Mouse (Mus musculus) stomach, embryonic 15.5 days (tissue): ENCODE data around the gene Gxylt1. TPM values are rescaled to one million over a fixed set of nuclear protein-coding genes. Genes with fewer than 3 reads are reported as not detected.
"Not testable (repeated sequence)": the region's sequence is repeated elsewhere in the genome, so short reads cannot be mapped to it uniquely, and the experiment has no call there.

Source experiments
- ATAC-seq: fragments of 200-750 bp; cut with Nextera tagmentation; 2 replicates; pipeline ENCODE4 v1.8.0; 2017; ENCODE audit warnings: low read depth, moderate number of reproducible peaks, moderate TSS enrichment; ENCODE audit not compliant: insufficient read depth, low FRiP score
- H3K27ac ChIP-seq: fragments of 300-500 bp; sonication (generic); 2 replicates; pipeline ENCODE4 v1.5.1; 2015; ENCODE audit warnings: mild to moderate bottlenecking, inconsistent platforms
- H3K27me3 ChIP-seq: fragments of 300-500 bp; sonication (generic); replicated peaks from 2 replicates; pipeline ENCODE4 v1.6.1; 2015; ENCODE audit warnings: inconsistent platforms
- H3K36me3 ChIP-seq: fragments of 300-500 bp; sonication (generic); 2 replicates; pipeline ENCODE4 v1.6.1; 2015; ENCODE audit warnings: inconsistent platforms
- H3K4me1 ChIP-seq: fragments of 300-500 bp; sonication (generic); 2 replicates; pipeline ENCODE4 v1.6.1; 2015; ENCODE audit warnings: inconsistent platforms
- H3K4me2 ChIP-seq: fragments of 300-500 bp; sonication (generic); 2 replicates; pipeline ENCODE4 v1.6.1; 2015; ENCODE audit warnings: mild to moderate bottlenecking, inconsistent platforms
- H3K4me3 ChIP-seq: fragments of 300-500 bp; sonication (generic); replicated peaks from 2 replicates; pipeline ENCODE4 v1.5.1; 2015; ENCODE audit warnings: inconsistent platforms
- H3K9ac ChIP-seq: fragments of 300-500 bp; sonication (generic); 2 replicates; pipeline ENCODE4 v1.6.1; 2015; ENCODE audit warnings: inconsistent platforms
- H3K9me3 ChIP-seq: fragments of 300-500 bp; sonication (generic); 2 replicates; pipeline ENCODE4 v1.6.1; 2016; ENCODE audit warnings: inconsistent platforms
- WGBS: fragments of 180-500 bp; shearing (Covaris S2); methylation state at CpG from one replicate; pipeline ENCODE4 v1.1.7; 2015; 5-methylcytosine and 5-hydroxymethylcytosine counted together
- polyA plus RNA-seq: library from polyadenylated mRNA; unstranded; fragments of >200 nt; fragmentation: Nextera tagmentation; extraction: Ambion mirVana; gene quantifications from 2 replicates; pipeline ENCODE4 v1.2.1, GENCODE M21; 2015

Gxylt1 gene
- polyA plus RNA-seq, 1 experiment from 2014 or later = 11.7 TPM

DNA sequence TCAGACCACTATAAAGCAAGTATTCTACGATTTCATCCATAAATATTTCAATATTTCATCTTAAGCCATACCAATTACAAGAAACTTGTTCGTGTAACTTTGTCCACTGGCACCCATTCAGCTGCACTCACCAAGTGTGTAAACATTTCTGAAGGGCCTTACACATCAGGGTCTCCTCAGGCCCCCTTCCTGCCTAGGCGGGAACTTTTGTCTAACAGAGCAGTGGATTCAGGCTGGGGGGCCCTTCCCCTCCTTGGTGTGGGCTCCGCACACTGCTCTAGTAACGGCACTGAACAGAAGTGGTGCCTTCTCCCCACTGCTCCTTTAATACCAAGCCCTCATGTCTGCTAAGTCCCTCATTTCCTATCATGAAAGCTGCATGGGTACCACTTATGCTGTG lies 12.7 kb downstream of the Gxylt1 start:
- no peaks in the 10 kb centered on the region for H3K4me1 ChIP-seq
- H3K4me3 ChIP-seq = no peak overlapping the region
- 75% methylated on average over 5 of the region's 5 CpGs for WGBS
- H3K9ac ChIP-seq = no peak overlapping the region
- no peaks in the 10 kb centered on the region for H3K9me3 ChIP-seq
- peaks cover 9% of the 10 kb centered on the region for H3K36me3 ChIP-seq
- no peak overlapping the region for H3K4me2 ChIP-seq
- H3K27me3 ChIP-seq = no peaks in the 10 kb centered on the region
- no peak for ATAC-seq
- H3K27ac ChIP-seq = no peak overlapping the region

DNA sequence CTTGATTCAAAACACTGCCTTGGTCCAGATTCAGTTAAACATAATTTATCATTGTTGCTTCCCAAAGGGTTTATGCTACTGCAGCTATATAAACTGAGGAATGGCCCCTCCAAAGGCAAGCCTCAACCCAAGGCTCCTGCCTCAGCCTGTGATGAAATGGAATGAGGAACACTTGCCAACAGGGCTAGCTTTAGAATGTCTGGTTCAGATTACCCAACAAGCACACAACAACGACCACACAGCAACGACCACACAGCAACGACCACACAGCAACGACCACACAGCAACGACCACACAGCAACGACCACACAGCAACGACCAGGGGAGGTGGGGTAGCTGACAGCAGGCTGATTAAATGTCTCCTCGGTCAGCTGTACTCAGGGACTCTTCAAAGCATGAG lies 15.0 kb downstream of the Gxylt1 start:
- Histone ChIP-seq H3K4me3 (no peak overlapping the region), H3K27ac (no peak overlapping the region), H3K27me3 (no peaks in the 10 kb centered on the region), H3K36me3 (peaks cover 17% of the 10 kb centered on the region), H3K4me2 (no peak overlapping the region), H3K4me1 (no peaks in the 10 kb centered on the region), H3K9me3 (no peaks in the 10 kb centered on the region), H3K9ac (no peak overlapping the region)
- WGBS = 74% methylated on average over 8 of the region's 8 CpGs
- no peak for ATAC-seq

DNA sequence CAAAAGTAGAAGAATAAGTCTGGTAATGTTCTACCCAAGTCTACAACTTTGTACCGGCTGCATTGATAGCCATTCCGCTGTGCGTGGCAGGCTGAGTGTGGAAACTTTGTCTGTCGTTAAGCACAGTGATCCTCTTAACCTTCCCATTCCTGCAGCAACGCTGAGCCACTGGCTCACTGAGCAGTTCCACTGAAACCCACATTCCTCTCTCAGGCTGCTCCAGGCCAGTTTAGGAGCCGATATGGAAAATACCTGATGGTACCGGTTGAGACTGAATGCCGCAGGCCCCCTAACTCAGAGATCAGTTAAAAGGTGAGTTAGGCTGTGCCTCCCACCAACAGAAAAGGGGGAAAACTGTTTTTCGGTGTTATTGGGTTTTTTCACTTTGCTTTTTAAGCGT lies 19.7 kb downstream of the Gxylt1 start:
- ATAC-seq = no peak
- peaks cover 25% of the 10 kb centered on the region for H3K36me3 ChIP-seq
- no peaks in the 10 kb centered on the region for H3K4me1 ChIP-seq
- H3K4me3 ChIP-seq = no peak overlapping the region
- H3K9me3 ChIP-seq = no peaks in the 10 kb centered on the region
- no peak overlapping the region for H3K4me2 ChIP-seq
- H3K27ac ChIP-seq = no peak overlapping the region
- H3K9ac ChIP-seq = no peak overlapping the region
- 81% methylated on average over 10 of the region's 10 CpGs for WGBS
- H3K27me3 ChIP-seq = no peaks in the 10 kb centered on the region

GRCm38 (mm10) chr15:93253172-93253571 lies 21.8 kb downstream of the Gxylt1 start:
- ATAC-seq = no peak
- no peak overlapping the region for H3K4me3 ChIP-seq
- 70% methylated on average over 8 of the region's 8 CpGs for WGBS

GRCm38 (mm10) chr15:93252396-93252795 lies 22.6 kb downstream of the Gxylt1 start:
- no peaks in the 10 kb centered on the region for H3K27me3 ChIP-seq
- H3K4me1 ChIP-seq = no peaks in the 10 kb centered on the region
- WGBS = 83% methylated on average over 6 of the region's 6 CpGs
- peaks cover 20% of the 10 kb centered on the region for H3K36me3 ChIP-seq
- H3K4me3 ChIP-seq = no peak overlapping the region
- H3K4me2 ChIP-seq = no peak overlapping the region
- ATAC-seq = no peak
- H3K27ac ChIP-seq = no peak overlapping the region
- no peaks in the 10 kb centered on the region for H3K9me3 ChIP-seq
- no peak overlapping the region for H3K9ac ChIP-seq

More at GRCm38 (mm10) chr15:93253172-93253571, 21.8 kb downstream of the Gxylt1 start:
- Histone ChIP-seq H3K27ac (no peak overlapping the region), H3K4me2 (no peak overlapping the region), H3K27me3 (no peaks in the 10 kb centered on the region), H3K9ac (no peak overlapping the region), H3K4me1 (no peaks in the 10 kb centered on the region), H3K36me3 (peaks cover 24% of the 10 kb centered on the region), H3K9me3 (no peaks in the 10 kb centered on the region)

DNA sequence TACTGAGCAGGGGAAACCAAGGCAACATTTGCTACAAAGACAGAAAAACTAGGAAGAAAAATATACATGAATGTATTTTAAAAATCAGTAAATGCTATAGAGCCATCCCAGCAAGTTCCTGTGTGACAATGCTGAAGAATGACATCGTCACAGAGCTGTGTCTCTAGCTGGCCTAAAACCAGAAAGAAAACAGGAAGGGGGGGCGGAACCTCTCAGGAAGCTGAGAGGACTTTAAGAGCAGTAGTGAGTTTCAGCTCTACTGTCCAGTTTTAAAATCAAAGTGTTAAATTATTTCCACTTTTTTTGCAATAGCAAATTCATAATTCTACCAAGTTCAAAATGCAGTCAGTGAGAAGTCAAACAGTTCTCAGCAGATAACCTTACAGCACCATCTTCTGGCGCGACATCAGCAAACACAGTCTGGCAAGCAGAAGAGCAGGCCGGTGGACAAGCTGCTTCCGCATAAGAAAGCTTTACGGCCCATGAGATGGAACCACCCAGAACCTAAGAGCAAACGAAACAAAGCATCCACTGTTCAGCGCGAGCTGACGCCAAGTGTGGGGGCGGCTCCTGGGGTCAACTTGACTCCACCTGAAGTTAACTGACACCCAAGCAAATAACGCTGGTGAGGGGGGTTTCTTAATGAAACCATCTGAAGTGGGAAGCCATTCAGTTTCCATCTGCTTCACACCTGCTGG lies 23.3 kb downstream of the Gxylt1 start:
- Histone ChIP-seq H3K27me3 (no peaks in the 10 kb centered on the region), H3K27ac (no peak overlapping the region), H3K36me3 (peaks cover 16% of the 10 kb centered on the region), H3K9me3 (no peaks in the 10 kb centered on the region), H3K9ac (no peak overlapping the region), H3K4me2 (no peak overlapping the region), H3K4me3 (no peak overlapping the region), H3K4me1 (no peaks in the 10 kb centered on the region)
- 66% methylated on average over 13 of the region's 13 CpGs for WGBS
- no peak for ATAC-seq

DNA sequence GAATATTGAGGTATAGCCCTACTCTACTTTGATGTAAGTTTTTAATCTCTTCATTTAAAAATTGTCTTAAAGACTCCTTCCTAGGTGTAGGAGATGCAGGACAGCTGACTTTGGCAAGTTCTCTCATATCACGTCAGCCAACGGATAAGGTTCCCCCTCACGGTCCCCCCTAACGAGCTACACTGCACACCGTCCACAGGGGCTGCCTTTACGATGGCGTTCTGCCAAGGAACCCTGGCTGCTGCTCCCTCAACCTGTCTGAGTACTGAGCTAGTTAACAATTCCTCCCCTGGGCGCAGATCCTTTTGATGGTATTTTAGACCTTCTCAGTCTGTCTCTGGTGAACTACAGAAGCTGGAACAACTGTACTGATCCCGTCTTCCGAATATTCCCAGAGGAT lies 31.8 kb downstream of the Gxylt1 start:
- no peak overlapping the region for H3K4me2 ChIP-seq
- no peak overlapping the region for H3K9ac ChIP-seq
- WGBS = 76% methylated on average over 10 of the region's 10 CpGs
- no peaks in the 10 kb centered on the region for H3K9me3 ChIP-seq
- H3K27me3 ChIP-seq = no peaks in the 10 kb centered on the region
- H3K4me1 ChIP-seq = no peaks in the 10 kb centered on the region
- 0 out of 2 replicates have a peak, but pooled peaks cover 14% of the 10 kb centered on the region for H3K36me3 ChIP-seq
- no peak overlapping the region for H3K27ac ChIP-seq
- H3K4me3 ChIP-seq = no peak overlapping the region
- no peak for ATAC-seq

GRCm38 (mm10) chr15:93236456-93236855 lies 38.5 kb downstream of the Gxylt1 start:
- H3K36me3 ChIP-seq, H3K27me3 ChIP-seq, H3K27ac ChIP-seq, H3K9ac ChIP-seq, H3K4me2 ChIP-seq, H3K4me1 ChIP-seq, H3K4me3 ChIP-seq, ATAC-seq, H3K9me3 ChIP-seq: not testable (repeated sequence)
- 91% methylated on average over 10 of the region's 10 CpGs for WGBS

DNA sequence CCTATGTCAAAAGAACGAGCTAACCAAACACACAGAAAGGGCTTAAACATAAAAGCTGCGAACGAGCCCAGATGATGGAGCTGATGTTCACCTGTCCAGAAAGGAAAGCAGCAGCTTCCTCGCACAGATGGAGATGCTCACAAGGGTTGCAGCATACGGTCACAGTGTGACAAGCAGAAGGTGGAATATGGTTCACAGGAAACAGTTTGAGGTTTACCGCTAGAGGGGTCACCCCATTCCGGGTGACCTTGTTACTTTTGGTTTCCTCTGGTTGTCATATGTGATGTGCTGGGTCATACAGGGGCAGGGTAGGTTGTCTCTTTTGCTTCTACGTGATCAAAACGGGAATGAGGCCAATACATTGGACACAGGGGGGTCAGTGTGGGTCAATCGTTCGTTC lies 46.0 kb downstream of the Gxylt1 start:
- H3K9ac ChIP-seq = no peak overlapping the region
- H3K27ac ChIP-seq = no peak overlapping the region
- no peak overlapping the region for H3K4me3 ChIP-seq
- H3K4me1 ChIP-seq = no peaks in the 10 kb centered on the region
- no peak overlapping the region for H3K4me2 ChIP-seq
- no peaks in the 10 kb centered on the region for H3K36me3 ChIP-seq
- WGBS = 76% methylated on average over 11 of the region's 11 CpGs
- ATAC-seq = no peak
- no peaks in the 10 kb centered on the region for H3K27me3 ChIP-seq
- no peaks in the 10 kb centered on the region for H3K9me3 ChIP-seq

GRCm38 (mm10) chr15:93228375-93228774 lies 46.6 kb downstream of the Gxylt1 start:
- WGBS = 72% methylated on average over 10 of the region's 10 CpGs
- Histone ChIP-seq H3K36me3 (no peaks in the 10 kb centered on the region), H3K4me2 (no peak overlapping the region), H3K9ac (no peak overlapping the region), H3K4me1 (no peaks in the 10 kb centered on the region), H3K27ac (no peak overlapping the region), H3K4me3 (no peak overlapping the region), H3K27me3 (no peaks in the 10 kb centered on the region), H3K9me3 (no peaks in the 10 kb centered on the region)
- ATAC-seq = no peak

DNA sequence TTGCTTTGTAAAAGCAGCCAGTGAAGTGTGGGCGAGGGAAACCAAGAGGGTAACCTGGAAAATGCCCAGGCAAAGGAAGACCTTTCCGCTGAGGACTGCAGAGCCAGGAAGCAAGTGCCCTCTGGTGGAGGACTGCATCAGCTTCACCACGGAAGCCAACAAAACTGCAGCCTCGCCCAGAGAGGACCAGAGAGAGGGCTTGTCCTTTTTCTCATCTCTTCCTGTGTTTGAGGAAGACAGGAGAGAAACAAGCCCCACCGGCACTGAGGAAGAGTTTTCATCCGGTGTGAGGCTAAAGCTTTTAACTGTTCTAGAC lies 47.3 kb downstream of the Gxylt1 start:
- no peak overlapping the region for H3K4me3 ChIP-seq
- H3K9me3 ChIP-seq = no peaks in the 10 kb centered on the region
- 22% methylated on average over 6 of the region's 6 CpGs for WGBS
- H3K4me1 ChIP-seq = no peaks in the 10 kb centered on the region
- no peak overlapping the region for H3K4me2 ChIP-seq
- H3K9ac ChIP-seq = no peak overlapping the region
- no peak for ATAC-seq
- no peak overlapping the region for H3K27ac ChIP-seq
- H3K36me3 ChIP-seq = no peaks in the 10 kb centered on the region
- H3K27me3 ChIP-seq = no peaks in the 10 kb centered on the region

DNA sequence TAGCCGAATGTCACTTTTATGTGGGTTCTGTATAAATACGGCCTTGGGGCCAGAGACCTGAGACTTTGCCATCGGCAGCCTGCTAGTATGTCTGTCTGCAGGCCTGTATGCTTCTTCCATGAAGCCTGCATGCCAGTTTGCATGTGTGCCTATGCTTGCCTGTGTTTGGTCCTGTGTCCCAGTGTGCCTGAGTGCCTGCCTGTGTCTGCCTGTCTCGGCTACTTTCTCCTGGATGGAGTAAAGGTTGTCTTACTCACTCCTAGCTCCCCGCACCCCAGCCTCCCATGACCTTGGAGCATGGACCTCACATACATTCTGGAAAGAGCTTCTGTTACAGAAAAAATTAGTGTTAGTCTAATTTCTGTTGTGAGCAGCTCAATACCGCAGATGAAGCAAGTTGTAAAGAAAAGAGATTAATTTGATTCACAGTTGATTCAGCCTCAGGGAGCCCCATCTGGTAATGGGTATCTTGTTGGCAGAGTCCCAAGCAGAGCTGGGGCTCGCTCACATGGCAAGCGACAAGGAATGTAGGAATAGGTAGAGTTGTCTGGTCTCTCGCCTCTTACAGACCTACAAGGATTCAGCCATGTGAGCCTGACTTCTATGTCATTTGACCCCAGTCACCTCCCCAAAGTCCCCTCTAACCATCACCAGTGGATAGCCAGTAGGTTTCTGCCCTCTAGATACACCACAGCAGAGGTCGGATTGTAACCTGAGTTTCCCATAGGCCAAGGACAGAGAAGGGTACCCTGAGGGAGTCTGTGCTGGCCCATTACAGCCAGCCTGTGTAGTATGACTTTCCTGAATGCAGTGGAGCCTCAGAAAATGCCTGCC lies 47.8 kb downstream of the Gxylt1 start:
- H3K4me3 ChIP-seq = no peak overlapping the region
- no peaks in the 10 kb centered on the region for H3K36me3 ChIP-seq
- no peaks in the 10 kb centered on the region for H3K9me3 ChIP-seq
- no peaks in the 10 kb centered on the region for H3K27me3 ChIP-seq
- WGBS = 90% methylated on average over 10 of the region's 10 CpGs
- H3K27ac ChIP-seq = no peak overlapping the region
- no peak for ATAC-seq
- no peaks in the 10 kb centered on the region for H3K4me1 ChIP-seq
- H3K4me2 ChIP-seq = no peak overlapping the region
- H3K9ac ChIP-seq = no peak overlapping the region
